Mouse (Mus musculus) cerebral cortex, adult 2 months (tissue): ENCODE measurements around the gene Slc7a8.

Experiments used
- WGBS: fragments of 180-500 bp; shearing (Covaris S2); methylation state at CpG from one replicate; pipeline ENCODE4 v1.1.7; 2018; 5-methylcytosine and 5-hydroxymethylcytosine counted together

Slc7a8 gene

DNA sequence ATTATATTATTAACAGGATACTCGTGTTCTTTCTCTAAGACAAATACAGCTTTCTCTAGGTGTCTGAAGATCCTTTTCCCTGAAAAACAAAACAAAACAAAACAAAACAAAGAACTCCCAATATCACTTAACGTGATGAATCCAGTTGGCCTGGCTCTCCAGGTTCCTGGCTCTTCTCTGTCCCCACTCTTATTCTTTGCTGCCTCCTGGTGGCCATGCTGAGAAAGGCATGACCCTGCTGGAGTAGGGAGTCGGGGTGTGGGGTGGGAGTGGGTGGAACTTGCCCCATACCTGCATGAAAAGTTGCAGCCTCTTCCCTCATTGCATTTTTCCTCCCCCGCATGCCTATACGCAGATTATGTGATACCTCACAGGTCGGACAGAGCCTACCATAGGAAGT, 80.4 kb downstream of the Slc7a8 start:
- 15% methylated on average over 6 of the region's 6 CpGs for WGBS

DNA sequence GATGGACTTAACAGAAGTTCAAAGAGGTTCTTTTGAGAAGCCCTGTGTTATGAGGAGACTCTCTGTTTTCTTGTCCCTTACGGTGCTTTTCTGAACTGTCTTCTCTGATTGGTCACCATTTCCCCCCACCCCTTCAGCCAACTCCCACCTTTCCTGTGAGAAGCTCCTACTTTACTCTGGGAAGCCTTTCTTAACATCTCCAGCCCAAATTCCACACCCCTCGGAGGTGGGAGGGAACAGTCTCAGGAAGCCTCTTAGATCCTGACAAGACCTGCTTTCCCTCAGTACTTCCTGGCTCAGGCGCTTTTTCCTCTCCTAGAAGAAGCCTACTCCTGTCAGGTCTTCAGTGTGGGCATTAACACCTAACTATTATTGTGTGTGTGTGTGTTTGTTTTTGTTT, 82.2 kb downstream of the Slc7a8 start:
- WGBS, result 61% methylated on average over 3 of the region's 3 CpGs

DNA sequence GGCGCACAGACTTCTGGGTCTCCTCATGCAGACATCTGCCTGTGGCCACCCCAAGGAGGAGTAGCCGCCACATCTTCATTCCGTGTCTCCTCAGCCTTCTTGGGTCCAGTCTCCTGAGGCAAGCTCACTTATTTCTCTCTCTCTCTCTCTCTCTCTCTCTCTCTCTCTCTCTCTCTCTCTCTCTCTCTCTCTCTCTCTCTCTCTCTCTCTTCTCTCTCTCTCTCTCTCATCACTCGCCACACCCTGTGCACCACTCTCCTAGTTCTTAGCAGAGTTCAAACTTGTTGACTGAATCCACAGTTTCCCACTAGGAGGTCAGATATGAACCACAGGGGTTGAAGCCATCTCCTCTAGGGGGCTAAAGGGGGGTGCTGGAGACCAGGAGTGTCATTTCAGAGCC, 83.0 kb downstream of the Slc7a8 start, which contains the start of gene Gm29776:
Gm29776 (minus strand) TSS at position 101 of the 400 bp plus-strand sequence.
- 86% methylated on average over 4 of the region's 4 CpGs for WGBS

DNA sequence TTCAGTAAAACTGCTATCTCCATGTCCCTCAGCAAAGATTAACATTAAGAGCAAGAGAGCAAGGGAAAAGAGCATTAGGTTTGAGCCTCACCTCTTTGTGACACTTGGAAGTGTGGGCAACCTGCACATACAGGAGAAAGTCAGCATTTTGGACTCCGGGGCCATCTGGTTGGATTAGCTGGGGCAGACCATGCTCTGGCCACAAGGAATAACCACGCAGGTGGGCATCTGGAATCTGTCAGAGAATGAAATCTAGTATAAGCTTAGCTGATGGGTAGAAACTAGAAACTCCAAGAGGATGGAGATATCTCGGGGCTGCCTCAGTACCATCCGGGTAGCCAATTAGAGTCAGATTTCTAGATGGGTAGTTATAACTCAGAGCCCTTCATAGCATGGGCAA, 85.0 kb downstream of the Slc7a8 start:
- WGBS, result 89% methylated on average over 4 of the region's 4 CpGs

DNA sequence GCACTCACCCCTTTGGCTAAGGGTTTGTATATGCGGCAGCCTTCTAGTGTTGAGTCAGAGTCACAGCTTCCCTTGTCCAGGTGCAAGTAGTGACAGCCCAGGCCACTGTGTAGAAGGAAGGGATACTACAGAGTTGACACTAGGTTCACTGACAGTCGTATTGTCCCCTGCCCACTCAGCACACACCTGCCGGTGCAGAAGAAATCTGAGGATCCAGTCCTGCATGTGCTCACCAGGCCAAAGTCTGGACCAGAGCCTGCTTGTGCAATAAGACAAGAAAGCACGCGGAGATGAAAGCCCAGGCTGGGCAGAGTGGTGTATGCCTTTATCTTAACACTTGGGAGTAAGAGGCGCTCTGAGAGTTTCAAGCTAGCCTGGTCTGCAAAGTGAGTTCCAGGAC, 86.7 kb downstream of the Slc7a8 start:
- 83% methylated on average over 6 of the region's 6 CpGs for WGBS

DNA sequence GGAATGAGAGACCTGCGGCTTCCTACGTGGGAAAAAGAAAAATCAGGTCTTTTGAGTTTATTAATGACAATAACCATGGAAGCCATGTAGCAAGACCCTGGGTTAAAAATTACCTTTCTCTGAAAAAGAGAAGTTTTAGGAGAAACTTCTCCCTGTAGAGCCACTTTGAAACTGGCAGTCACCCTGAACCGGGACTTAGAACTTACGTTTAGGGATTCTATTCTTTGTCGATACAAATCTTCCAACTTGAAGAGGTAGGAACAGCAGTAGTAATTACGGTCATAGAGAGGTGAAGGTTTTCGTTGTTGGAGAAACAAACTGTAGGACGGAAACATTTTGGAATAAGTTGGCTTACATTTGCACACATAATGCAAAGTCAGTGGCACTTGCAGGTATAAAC, 94.5 kb downstream of the Slc7a8 start:
- WGBS, result 2% methylated on average over 8 of the region's 8 CpGs

DNA sequence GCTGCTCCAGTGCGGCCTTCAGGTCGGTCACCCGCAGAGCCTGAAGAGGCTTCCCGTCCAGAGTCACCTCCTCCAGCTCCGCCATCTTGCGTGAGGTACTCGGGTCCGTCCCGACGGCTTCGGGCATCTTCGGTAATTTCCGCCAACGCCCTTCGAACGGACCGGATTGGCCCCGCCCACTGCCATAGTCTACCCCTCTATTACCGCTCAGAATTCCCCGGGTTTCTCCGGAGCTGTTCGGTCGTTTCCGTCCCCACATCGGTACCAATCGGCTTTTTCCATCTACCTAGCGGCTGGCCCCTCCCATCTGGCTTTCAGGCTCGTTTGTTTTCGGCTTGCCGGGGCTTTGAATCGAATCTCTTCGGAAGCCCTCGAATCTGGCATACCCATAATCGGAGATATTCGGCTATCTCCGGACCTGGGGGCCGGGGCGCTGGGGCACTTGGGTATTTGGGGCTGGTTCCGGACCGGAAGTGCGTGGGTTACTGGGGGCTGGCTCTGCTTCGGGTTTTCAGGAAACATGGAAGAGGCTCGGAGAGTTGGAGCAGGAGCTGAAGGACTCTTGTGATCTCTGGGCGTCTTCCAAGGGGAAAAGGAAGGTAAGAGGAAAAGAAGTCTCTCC, 95.1 kb downstream of the Slc7a8 start, which contains the start of gene Acin1:
Acin1 (minus strand) TSS at position 410 of the 622 bp plus-strand sequence.
- under 1% methylated on average over 44 of the region's 44 CpGs for WGBS

DNA sequence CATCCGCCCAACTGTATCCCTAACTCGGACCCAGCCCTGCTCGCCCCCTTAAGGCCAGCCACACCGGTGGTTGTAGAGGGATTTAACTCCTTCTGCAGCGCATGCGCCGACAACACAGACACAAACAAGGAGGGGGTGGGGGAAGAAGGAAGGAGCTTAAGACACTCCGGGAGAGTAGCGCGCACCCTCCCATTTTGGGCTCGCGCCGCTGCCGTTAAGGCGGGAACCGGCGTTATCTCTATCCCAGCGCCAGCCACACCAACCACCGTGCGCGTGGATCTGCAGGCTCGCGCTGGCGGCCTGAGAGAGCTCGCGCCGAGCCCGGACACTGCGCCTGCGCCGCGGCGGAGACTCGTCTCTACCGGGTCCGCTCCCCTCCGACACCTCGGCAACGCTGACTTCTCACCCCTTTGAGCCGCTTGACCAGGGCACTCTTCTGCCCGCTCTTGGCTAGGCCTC, 95.7 kb downstream of the Slc7a8 start, which contains the start of gene 1700123O20Rik:
1700123O20Rik (plus strand) TSS at position 154 of the 459 bp plus-strand sequence.
- 1% methylated on average over 41 of the region's 41 CpGs for WGBS

DNA sequence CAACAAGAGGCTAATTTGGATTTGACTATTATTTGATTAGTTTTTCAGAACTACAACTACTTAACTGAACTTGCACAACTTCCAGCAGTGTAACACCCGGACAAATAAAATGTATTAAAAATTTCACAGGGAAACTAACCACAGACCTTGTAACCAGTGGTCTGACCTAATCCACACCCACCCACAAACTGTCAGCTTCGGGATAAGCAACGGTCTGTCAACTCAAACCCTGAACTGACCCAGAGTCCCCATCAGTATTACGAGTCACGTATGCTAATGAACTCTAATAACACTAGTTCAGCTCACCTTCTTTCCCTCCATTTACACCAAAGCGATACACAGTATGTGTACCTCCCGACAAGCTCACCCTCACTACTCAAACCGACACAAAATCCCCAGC, 96.3 kb downstream of the Slc7a8 start:
- WGBS, result 3% methylated on average over 8 of the region's 8 CpGs

DNA sequence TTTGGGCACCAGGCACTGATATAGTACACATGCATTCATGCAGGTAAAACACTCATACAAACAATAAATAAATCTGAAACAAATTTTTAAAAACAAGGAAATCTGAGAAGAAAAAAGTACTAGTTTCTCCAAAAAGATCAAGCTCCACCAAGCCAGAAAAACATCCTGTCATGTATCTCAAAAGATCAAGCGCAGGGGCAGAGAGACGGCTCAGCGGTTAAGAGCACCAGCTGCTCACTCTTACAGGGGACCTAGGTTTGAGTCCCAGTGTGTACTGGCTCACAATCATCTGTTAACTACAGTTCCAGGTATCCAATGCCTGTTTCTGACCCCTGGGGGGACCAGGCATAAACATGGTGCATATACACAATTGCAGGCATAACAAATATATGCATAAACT, 99.3 kb downstream of the Slc7a8 start:
- 68% methylated on average over 3 of the region's 3 CpGs for WGBS

DNA sequence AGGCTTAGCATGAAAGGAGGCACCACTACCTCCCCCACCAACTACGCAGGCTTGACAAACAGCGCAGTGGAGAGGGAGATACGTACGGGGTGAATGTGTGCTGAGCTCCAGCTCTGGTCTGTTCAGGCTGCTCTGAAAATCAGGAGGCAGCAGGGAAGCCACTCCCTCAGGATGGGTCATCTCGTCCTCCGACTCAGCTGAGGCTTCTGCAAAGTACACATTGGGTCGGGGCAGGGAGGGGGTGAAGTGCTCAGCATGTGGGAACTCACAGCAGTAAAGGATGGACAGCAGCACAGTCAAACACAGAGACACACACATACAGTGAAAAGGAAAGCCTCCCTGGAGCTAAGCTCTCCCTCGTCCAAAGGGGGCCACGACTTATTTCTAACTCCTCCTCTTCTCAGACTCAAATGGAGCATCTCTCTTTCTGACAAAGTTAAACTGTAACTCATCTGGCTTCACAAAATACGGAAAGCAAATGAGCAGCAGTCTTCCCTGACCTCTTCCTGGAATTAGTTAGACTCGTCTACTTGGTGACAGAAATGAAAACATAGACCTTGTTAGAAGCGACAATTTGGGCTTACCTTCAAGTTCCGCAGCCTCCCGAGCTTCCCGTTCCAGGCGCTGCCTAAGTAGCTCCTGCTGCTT, 103.0 kb downstream of the Slc7a8 start:
- 84% methylated on average over 16 of the region's 16 CpGs for WGBS

DNA sequence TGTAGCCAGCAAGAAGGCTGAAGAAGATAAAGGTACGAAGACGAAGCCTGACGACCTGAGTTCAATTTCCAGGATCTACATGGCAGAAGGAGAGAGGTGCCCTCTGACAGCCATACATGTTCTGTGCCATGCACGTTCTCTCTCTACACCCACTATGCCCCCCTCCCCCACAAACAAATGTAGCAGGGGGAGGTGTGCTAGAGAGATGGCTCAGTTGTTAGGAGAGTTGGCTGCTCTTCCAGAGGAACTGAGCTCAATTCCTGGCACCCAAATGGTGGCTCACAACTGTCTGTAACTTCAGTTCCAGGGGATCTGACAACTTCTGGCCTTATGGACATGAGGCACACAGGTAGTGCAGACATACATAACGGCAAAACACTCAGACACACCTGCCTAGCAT, 105.5 kb downstream of the Slc7a8 start:
- WGBS, result 61% methylated on average over 5 of the region's 5 CpGs

DNA sequence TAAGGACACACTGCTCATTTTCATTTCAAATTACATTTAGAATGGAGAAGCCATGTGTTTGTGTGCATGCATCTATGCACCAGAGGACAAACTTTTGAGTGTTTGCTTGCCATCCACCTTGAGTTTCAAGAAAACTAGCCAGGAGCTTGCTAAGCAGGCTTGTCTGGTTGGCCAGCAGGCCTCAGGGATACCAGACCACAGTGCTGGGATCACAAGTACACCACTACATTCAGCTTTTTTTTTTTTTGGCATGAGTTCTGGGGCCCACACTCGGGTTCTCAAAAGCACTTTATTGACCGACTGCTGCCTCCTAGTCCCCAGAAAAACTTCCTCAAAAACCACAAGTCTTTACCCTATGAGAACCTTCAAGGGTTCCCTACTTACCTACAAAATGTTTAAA, 107.4 kb downstream of the Slc7a8 start:
- 42% methylated on average over 2 of the region's 2 CpGs for whole genome bisulfite sequencing
